Mouse (Mus musculus) midbrain, embryonic 12.5 days (tissue): ENCODE results near the gene Kat6b. TPM values are rescaled to one million over a fixed set of nuclear protein-coding genes. Genes with fewer than 3 reads are reported as not detected.
A peak's percentile ranks its signal among the peaks of the same experiment; 100 is the strongest.

Source experiments
- ATAC-seq: fragments of 200-750 bp; cut with Nextera tagmentation; 2 replicates; pipeline ENCODE4 v1.8.0; 2017; ENCODE audit warnings: low read depth, moderate TSS enrichment, moderate library complexity; ENCODE audit not compliant: low FRiP score
- H3K27ac ChIP-seq: fragments of 300-500 bp; sonication (generic); replicated peaks from 2 replicates; pipeline ENCODE4 v1.5.1; 2016; ENCODE audit warnings: mild to moderate bottlenecking
- H3K27me3 ChIP-seq: fragments of 300-500 bp; sonication (generic); 2 replicates; pipeline ENCODE4 v1.6.1; 2016; ENCODE audit warnings: mild to moderate bottlenecking
- H3K36me3 ChIP-seq: fragments of 300-500 bp; sonication (generic); 2 replicates; pipeline ENCODE4 v1.6.1; 2016
- H3K4me1 ChIP-seq: fragments of 300-500 bp; sonication (generic); 2 replicates; pipeline ENCODE4 v1.6.1; 2016
- H3K4me2 ChIP-seq: fragments of 300-500 bp; sonication (generic); replicated peaks from 2 replicates; pipeline ENCODE4 v1.6.1; 2016; ENCODE audit warnings: mild to moderate bottlenecking, moderate library complexity
- H3K4me3 ChIP-seq: fragments of 300-500 bp; sonication (generic); 2 replicates; pipeline ENCODE4 v1.5.1; 2016; ENCODE audit warnings: mild to moderate bottlenecking
- H3K9ac ChIP-seq: fragments of 300-500 bp; sonication (generic); replicated peaks from 2 replicates; pipeline ENCODE4 v1.6.1; 2016; ENCODE audit warnings: mild to moderate bottlenecking, moderate library complexity
- H3K9me3 ChIP-seq: fragments of 300-500 bp; sonication (generic); 2 replicates; pipeline ENCODE4 v1.6.1; 2016; ENCODE audit warnings: mild to moderate bottlenecking
- WGBS: fragments of 180-500 bp; shearing (Covaris S2); methylation state at CpG from one replicate; pipeline ENCODE4 v1.1.7; 2016; 5-methylcytosine and 5-hydroxymethylcytosine counted together
- polyA plus RNA-seq: library from polyadenylated mRNA; unstranded; fragments of >200 nt; fragmentation: Nextera tagmentation; extraction: Ambion mirVana; gene quantifications from 2 replicates; pipeline ENCODE4 v1.2.1, GENCODE M21; 2016

Kat6b gene
- polyA plus RNA-seq, 1 experiment from 2014 or later: 25.4 TPM

DNA sequence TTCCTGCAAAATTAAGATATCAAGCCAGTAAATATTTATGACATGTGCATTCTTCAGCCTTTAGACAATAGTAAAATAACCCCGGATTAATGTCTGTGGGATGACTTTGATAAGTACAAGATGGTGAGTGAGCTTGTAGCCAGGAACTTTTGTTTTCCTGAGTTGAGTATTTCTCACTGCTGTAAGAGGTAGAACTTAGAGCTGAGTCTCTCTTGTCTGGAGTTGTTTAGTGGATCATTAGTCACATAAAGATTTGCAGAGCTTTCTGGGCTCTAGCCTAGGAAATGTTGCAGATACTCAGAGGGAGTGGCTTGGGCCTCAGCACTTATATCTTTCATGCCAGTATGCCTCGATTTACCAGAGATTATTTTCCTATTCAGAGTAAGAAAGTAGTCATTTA, 106.7 kb downstream of the Kat6b start:
- H3K27me3 ChIP-seq: no peaks in the 10 kb centered on the region
- peaks cover 38% of the 10 kb centered on the region for H3K4me1 ChIP-seq
- 83% methylated on average over 2 of the region's 2 CpGs for WGBS
- no peak overlapping the region for H3K27ac ChIP-seq
- no peak for ATAC-seq
- no peak overlapping the region for H3K4me3 ChIP-seq
- H3K36me3 ChIP-seq: no peaks in the 10 kb centered on the region
- H3K9ac ChIP-seq: no peak overlapping the region
- H3K4me2 ChIP-seq: no peak overlapping the region
- H3K9me3 ChIP-seq: 0 out of 2 replicates have a peak, but pooled peaks cover 3% of the 10 kb centered on the region

DNA sequence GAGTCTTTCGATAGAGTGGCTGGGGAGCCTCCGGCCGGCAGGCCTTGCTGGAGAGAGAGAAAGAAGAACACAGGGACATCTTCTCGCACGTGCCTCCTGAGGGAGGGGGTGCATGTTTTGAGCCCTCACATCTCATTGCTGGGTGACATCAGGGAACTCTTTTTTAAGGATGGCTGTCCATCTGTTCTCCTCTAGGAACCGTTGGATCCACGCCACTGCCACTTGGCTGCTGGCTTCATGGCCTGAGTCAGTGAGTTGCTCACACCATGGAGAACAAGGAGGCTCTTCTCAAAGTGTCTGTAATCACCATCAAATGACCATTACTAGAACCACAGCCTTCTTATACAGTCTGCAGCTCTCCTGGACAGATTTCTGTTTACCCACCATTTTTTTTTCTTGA, 108.4 kb downstream of the Kat6b start:
- H3K27ac ChIP-seq: no peak overlapping the region
- peaks cover 25% of the 10 kb centered on the region for H3K4me1 ChIP-seq

DNA sequence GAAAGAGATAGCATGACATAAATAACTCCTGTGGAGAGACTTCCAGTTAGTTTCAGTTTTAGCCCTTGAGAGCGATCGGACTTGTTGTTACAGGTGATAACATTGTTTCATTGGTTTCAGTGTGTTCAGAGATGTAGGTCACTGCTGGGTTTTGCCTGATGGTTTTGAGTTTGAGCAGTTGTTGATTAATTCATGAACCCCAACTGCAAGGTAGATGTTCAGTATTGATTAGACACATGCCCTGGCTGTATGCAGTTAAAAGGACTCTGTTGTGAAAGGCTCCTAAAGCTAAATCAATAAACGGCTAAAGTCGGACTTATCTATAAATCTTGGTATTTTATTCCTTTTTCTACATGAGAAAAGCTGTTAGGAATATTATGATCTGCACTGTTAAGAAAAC, 109.0 kb downstream of the Kat6b start:
- ATAC-seq: no peak
- H3K27me3 ChIP-seq: no peaks in the 10 kb centered on the region
- H3K4me1 ChIP-seq: peaks cover 19% of the 10 kb centered on the region
- no peak overlapping the region for H3K9ac ChIP-seq
- 0 out of 2 replicates have a peak, but pooled peaks cover 3% of the 10 kb centered on the region for H3K9me3 ChIP-seq
- H3K4me2 ChIP-seq: no peak overlapping the region
- no peak overlapping the region for H3K4me3 ChIP-seq
- no peak overlapping the region for H3K27ac ChIP-seq
- no peaks in the 10 kb centered on the region for H3K36me3 ChIP-seq
- WGBS: 90% methylated on average over 4 of the region's 4 CpGs

More for the DNA sequence above, 108.4 kb downstream of the Kat6b start:
- Histone ChIP-seq H3K9ac (no peak overlapping the region), H3K9me3 (0 out of 2 replicates have a peak, but pooled peaks cover 3% of the 10 kb centered on the region), H3K4me2 (no peak overlapping the region), H3K27me3 (no peaks in the 10 kb centered on the region), H3K4me3 (no peak overlapping the region), H3K36me3 (no peaks in the 10 kb centered on the region)
- no peak for ATAC-seq
- 88% methylated on average over 7 of the region's 7 CpGs for WGBS

DNA sequence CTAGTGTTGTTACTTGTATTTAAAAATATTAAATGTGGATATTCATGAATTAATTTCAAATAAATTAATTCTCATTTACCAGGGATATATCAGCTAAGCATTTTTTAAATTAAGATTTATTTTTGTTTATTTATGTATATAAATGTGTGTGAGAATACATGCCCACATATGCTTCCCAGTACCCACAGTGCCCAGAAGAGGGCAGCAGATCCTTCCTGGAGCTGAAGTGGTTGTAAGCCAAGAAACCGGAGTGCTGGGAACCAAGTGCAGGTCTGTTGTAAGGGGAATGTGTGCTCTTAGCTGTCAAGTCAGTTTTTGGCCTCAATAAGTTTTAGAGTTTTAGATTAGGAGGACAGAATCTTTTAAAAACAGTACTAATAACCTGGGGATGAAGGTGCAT, 110.9 kb downstream of the Kat6b start:
- no peak for ATAC-seq
- 100% methylated on average over 1 of the region's 1 CpGs for WGBS

DNA sequence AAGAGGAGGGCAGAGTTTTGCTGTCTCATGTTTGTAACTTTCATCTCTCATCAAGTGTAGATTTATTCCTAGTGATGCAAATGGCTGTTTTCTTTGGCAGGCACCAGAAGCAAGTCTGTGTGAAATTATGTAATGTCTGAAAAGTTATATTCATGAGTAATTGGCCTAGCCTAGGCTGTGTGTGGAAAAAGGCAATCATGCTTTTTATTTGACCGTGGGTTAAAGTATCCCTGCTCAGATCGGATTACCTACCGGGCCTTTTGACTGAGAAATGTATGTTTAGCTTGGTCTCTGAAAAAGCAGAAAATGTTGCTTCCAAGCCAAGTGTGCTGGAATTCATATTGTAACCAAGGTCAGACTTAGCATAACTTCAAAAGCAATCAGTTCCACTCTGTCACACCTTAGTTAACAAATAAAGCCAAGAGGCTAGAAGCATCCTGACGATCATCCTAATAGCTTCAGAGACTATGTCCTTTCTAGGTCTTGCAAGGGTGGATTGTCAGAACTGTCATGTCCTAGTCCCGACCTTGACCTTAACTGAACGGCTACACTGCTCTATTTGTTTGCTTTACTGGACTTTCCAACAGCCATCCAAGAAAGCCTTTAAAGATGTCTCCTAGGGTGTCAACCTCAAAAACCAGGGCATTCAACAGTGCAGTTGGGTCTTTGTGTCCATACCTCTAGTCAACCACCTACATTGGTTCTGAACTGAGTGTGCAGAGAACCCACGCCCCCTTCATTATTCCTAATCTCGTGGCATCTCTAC, 111.9 kb downstream of the Kat6b start:
- no peak overlapping the region for H3K4me2 ChIP-seq
- ATAC-seq: no peak
- no peaks in the 10 kb centered on the region for H3K36me3 ChIP-seq
- 76% methylated on average over 8 of the region's 8 CpGs for WGBS
- 0 out of 2 replicates have a peak, but pooled peaks cover 5% of the 10 kb centered on the region for H3K4me1 ChIP-seq
- H3K9ac ChIP-seq: no peak overlapping the region
- H3K9me3 ChIP-seq: 0 out of 2 replicates have a peak, but pooled peaks cover 3% of the 10 kb centered on the region
- H3K4me3 ChIP-seq: no peak overlapping the region
- H3K27ac ChIP-seq: no peak overlapping the region
- no peaks in the 10 kb centered on the region for H3K27me3 ChIP-seq

More for the DNA sequence above, 110.9 kb downstream of the Kat6b start:
- H3K36me3 ChIP-seq: no peaks in the 10 kb centered on the region
- H3K27ac ChIP-seq: no peak overlapping the region
- H3K4me2 ChIP-seq: no peak overlapping the region
- no peaks in the 10 kb centered on the region for H3K27me3 ChIP-seq
- H3K4me3 ChIP-seq: no peak overlapping the region
- no peak overlapping the region for H3K9ac ChIP-seq
- peaks cover 2% of the 10 kb centered on the region for H3K4me1 ChIP-seq
- 0 out of 2 replicates have a peak, but pooled peaks cover 3% of the 10 kb centered on the region for H3K9me3 ChIP-seq

DNA sequence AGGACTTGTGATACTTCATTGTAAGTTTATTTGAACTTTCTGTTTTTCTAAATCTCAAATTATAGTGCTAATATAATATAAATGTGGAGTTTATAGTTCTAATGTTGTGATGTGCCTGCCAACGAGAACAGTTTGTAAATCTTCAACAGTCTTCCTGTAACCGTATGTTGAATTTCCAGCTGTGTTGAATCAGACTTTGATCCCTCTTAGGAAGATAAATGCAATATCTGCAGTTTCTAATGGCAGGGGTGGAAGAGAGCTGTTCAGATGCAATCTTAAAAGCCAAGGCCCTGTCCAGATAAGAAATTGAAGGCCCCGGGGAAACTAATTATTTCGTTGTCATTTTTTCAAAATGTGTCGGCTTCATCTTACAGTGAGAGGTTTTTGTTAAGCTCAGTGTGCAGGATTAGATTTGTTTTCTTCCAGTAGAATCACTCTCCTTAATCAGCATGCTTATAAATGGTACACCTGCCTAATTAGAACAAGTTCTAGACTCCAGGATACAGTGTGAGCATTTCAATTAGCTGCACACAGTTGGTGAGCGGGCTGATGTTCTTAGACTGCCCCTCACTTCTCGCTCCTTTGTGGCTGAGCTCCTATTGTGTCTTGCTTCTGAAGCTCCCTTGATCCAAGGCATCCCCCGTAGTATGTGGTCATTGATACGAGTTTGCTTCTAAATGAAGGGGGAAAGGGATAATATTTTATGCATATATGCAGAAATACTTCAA, 118.4 kb downstream of the Kat6b start:
- Histone ChIP-seq H3K4me3 (no peak overlapping the region), H3K4me1 (peaks cover 33% of the 10 kb centered on the region), H3K9me3 (no peaks in the 10 kb centered on the region), H3K4me2 (no peak overlapping the region), H3K27me3 (no peaks in the 10 kb centered on the region), H3K27ac (peak overlapping the region; percentile 65), H3K9ac (no peak overlapping the region), H3K36me3 (no peaks in the 10 kb centered on the region)
- ATAC-seq: peak; percentile 58
- 35% methylated on average over 9 of the region's 9 CpGs for WGBS

GRCm38 (mm10) chr14:21600174-21600566, 118.9 kb downstream of the Kat6b start:
- Histone ChIP-seq H3K9me3 (no peaks in the 10 kb centered on the region), H3K9ac (no peak overlapping the region), H3K27me3 (no peaks in the 10 kb centered on the region), H3K4me2 (no peak overlapping the region), H3K36me3 (no peaks in the 10 kb centered on the region), H3K27ac (peak overlapping the region; percentile 65), H3K4me1 (peaks cover 33% of the 10 kb centered on the region), H3K4me3 (no peak overlapping the region)
- 62% methylated on average over 5 of the region's 5 CpGs for WGBS
- no peak for ATAC-seq

DNA sequence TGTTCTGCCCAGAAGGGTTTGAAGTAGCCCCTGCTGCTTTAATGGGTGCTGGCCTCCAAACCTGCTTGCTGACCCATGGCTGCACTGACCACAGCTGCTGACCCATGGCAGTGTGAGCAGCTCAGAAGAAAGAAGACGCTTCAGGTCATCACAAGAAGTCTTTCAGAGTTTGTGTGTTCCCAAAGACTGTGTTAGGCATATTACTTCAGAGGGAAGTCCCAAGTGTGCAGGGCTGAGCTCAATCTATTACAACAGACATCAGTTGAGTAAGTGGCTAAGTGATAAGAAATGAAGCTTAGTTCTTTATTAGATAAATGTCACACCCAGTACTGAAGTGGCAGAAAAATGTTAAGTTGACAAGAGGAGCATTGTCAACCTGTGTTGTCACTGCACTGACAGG, 119.4 kb downstream of the Kat6b start:
- WGBS: 59% methylated on average over 1 of the region's 1 CpGs
- H3K27me3 ChIP-seq: no peaks in the 10 kb centered on the region
- no peak overlapping the region for H3K4me2 ChIP-seq
- no peak overlapping the region for H3K9ac ChIP-seq
- no peak overlapping the region for H3K4me3 ChIP-seq
- no peaks in the 10 kb centered on the region for H3K36me3 ChIP-seq
- no peak overlapping the region for H3K27ac ChIP-seq
- H3K4me1 ChIP-seq: peaks cover 33% of the 10 kb centered on the region
- no peak for ATAC-seq
- H3K9me3 ChIP-seq: no peaks in the 10 kb centered on the region

GRCm38 (mm10) chr14:21602166-21602565, 120.9 kb downstream of the Kat6b start:
- Histone ChIP-seq H3K27ac (no peak overlapping the region), H3K4me3 (no peak overlapping the region), H3K9me3 (no peaks in the 10 kb centered on the region), H3K9ac (no peak overlapping the region), H3K4me2 (no peak overlapping the region), H3K36me3 (no peaks in the 10 kb centered on the region), H3K4me1 (peaks cover 33% of the 10 kb centered on the region), H3K27me3 (no peaks in the 10 kb centered on the region)
- WGBS: 84% methylated on average over 12 of the region's 12 CpGs
- ATAC-seq: no peak

DNA sequence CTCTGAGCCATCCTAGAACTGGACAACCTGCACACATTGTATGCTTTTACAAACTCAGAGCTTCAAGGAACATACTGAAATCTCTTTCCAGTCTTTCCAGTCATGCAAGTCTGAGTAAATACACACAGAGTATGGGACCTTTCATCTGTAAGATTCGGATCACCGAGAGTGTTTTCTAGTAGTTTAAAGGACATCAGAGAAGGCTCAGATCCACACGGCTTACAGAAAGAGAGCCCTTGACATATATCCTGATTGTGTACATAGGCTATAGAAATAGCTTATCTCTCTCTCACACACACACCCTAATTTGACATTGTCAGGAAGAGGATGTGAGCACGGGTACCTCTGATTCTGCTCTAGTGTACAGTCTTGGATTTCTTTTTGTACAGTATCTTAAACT, 121.7 kb downstream of the Kat6b start:
- peaks cover 36% of the 10 kb centered on the region for H3K4me1 ChIP-seq
- WGBS: 71% methylated on average over 4 of the region's 4 CpGs

DNA sequence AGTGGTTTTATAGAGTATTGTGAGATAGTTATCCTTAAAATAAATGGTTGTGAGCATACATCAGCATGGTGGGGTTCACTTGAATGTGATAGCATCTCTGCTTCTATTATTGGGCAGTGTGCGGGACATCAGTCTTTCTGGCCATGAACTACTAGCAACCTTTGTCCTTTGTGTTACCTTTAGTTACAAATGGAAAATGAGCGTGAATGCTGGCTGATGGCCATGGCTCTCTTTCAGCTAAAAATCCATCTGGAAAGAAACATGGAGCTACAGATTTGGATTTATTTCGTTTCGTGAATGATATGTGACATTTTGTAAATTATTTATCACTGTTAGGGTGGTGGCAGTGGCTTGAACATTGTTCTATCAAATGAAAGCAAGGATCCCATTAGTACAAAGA, 126.5 kb downstream of the Kat6b start:
- Histone ChIP-seq H3K4me3 (no peak overlapping the region), H3K27me3 (no peaks in the 10 kb centered on the region), H3K4me2 (no peak overlapping the region), H3K9me3 (no peaks in the 10 kb centered on the region), H3K9ac (no peak overlapping the region), H3K4me1 (peaks cover 24% of the 10 kb centered on the region), H3K36me3 (peaks cover 6% of the 10 kb centered on the region; the same call in 1 of the 2 replicates), H3K27ac (peak overlapping the region; percentile 36; the same call in 1 of the 2 replicates)
- no peak for ATAC-seq
- WGBS: 71% methylated on average over 4 of the region's 4 CpGs

More for the DNA sequence above, 121.7 kb downstream of the Kat6b start:
- H3K4me2 ChIP-seq: no peak overlapping the region
- no peak overlapping the region for H3K9ac ChIP-seq
- H3K9me3 ChIP-seq: no peaks in the 10 kb centered on the region
- no peak overlapping the region for H3K27ac ChIP-seq
- H3K4me3 ChIP-seq: no peak overlapping the region
- H3K27me3 ChIP-seq: no peaks in the 10 kb centered on the region
- no peaks in the 10 kb centered on the region for H3K36me3 ChIP-seq
- ATAC-seq: no peak

- H3K9ac ChIP-seq: no peak overlapping the region
- ATAC-seq: no peak
- 0 out of 2 replicates have a peak overlapping the region, but pooled peaks have one; percentile 20 for H3K27ac ChIP-seq
- no peak overlapping the region for H3K4me2 ChIP-seq
- H3K27me3 ChIP-seq: no peaks in the 10 kb centered on the region
- H3K9me3 ChIP-seq: no peaks in the 10 kb centered on the region
- peaks cover 24% of the 10 kb centered on the region for H3K4me1 ChIP-seq
- peaks cover 6% of the 10 kb centered on the region; the same call in 1 of the 2 replicates for H3K36me3 ChIP-seq
- H3K4me3 ChIP-seq: no peak overlapping the region
- WGBS: 17% methylated on average over 4 of the region's 4 CpGs
Measured at GRCm38 (mm10) chr14:21608886-21609285, 127.7 kb downstream of the Kat6b start.
